Mouse (Mus musculus): Measurements from ENCODE around the gene Olfr464.

DNA sequence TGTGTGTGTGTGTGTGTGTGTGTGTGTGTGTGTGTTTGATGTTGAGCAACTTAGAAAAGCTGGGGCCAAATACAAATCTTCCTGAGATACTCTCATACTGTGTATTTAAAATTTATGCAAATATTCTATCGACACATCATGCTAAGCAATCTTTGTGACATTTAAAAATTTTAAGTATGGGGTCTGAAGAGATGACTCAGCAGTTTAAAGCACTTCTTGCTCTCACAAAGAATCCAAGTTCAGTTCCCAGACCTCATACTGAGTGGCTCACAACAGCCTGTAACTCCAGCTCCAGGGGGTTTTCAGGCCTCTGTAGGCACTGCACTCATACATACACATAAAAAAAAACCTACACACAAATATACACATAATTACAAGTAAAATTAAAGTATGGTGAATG, 4.8 kb downstream of the Olfr464 start:
- TF ChIP-seq CTCF (IDR thresholded peaks at IDR 0.05; ENCODE audit: low read depth, low read length) (no peak), GATA1 (IDR thresholded peaks at IDR 0.05; ENCODE audit: borderline replicate concordance, low read length) (no peak), TAL1 (conservative IDR thresholded peaks at IDR 0.05; ENCODE audit: low read depth, low read length) (no peak)

All from G1E (cell line).